10 mouse cellular contexts compared by ENCODE assay signal in genomic region chr15:99839910-99840309, GRCm38 (mm10). TPM values are rescaled to one million over a fixed set of nuclear protein-coding genes. Genes with fewer than 3 reads are reported as not detected.
DNase-seq lines count a peak whose midpoint lies in the region; ATAC-seq lines count a peak whose summit lies in the region.
"Had no signal": no experiment of that assay in that cellular context is flagged by ENCODE, and none has a peak within 500 bp of the region (broad histone marks: within the 10 kb centered on the region; RNA-seq: fewer than 3 reads in every experiment).

No protein-coding gene starts in this region.

- WGBS in forebrain, embryonic 11.5 days: 85% methylated on average over 2 of the region's 2 CpGs

- no peak for ATAC-seq in erythroblast, adult 5-6 weeks (replicated peaks; ENCODE audit: low FRiP score, poor library complexity, severe bottlenecking)
- no peak for ATAC-seq in forebrain, embryonic 11.5 days (replicated peaks; ENCODE audit: low FRiP score)

- H3K27ac ChIP-seq in forebrain, embryonic 11.5 days (ENCODE audit: low read depth, low read length): no peak overlapping the region
- H3K27ac ChIP-seq: embryonic facial prominence, embryonic 12.5 days; liver, embryonic 15.5 days had no signal

- no peak overlapping the region for H3K4me2 ChIP-seq in forebrain, embryonic 11.5 days (ENCODE audit: low read depth, low read length, severe bottlenecking)
- H3K4me2 ChIP-seq: embryonic facial prominence, embryonic 12.5 days; liver, embryonic 15.5 days had no signal

- no peaks in the 10 kb centered on the region for H3K27me3 ChIP-seq in forebrain, embryonic 11.5 days (ENCODE audit: control insufficient read depth, insufficient read depth, low read length)
- H3K27me3 ChIP-seq: embryonic facial prominence, embryonic 12.5 days; liver, embryonic 15.5 days had no signal

- H3K36me3 ChIP-seq in forebrain, embryonic 11.5 days (ENCODE audit: control insufficient read depth, insufficient read depth, low read length): no peaks in the 10 kb centered on the region; the same call in 1 of the 2 replicates
- H3K36me3 ChIP-seq: embryonic facial prominence, embryonic 12.5 days; liver, embryonic 15.5 days had no signal

- no peak overlapping the region for H3K9ac ChIP-seq in forebrain, embryonic 11.5 days (ENCODE audit: low read length)
- H3K9ac ChIP-seq: embryonic facial prominence, embryonic 12.5 days; liver, embryonic 15.5 days had no signal

- intact Hi-C loops in heart, postnatal 36 days (cut with DNase I): loop anchor here (1.0 kb wide), 1 partner anchor 64 kb away; no protein-coding TSS in a partner anchor

- no peak overlapping the region for H3K4me3 ChIP-seq in forebrain, embryonic 11.5 days (ENCODE audit: low read depth, low read length)
- H3K4me3 ChIP-seq: embryonic facial prominence, embryonic 12.5 days; liver, embryonic 15.5 days had no signal

- peak; percentile 46 to 47 for DNase-seq in cerebellum, postnatal 10 days
- no peak for DNase-seq in cerebellum, adult 8-10 months
- DNase-seq in R1 (ENCODE audit: low read depth, low spot score): peak; percentile 83
- peak; percentile 66 to 69 for DNase-seq in heart, postnatal 36 days
- DNase-seq in lung, postnatal 25 days (ENCODE audit: low spot score): peak; percentile 85
- DNase-seq in forebrain, embryonic 11.5 days (ENCODE audit: low spot score): no peak
- no peak for DNase-seq in layer of hippocampus, adult 11-12 months (ENCODE audit: low spot score)

- H3K4me1 ChIP-seq in forebrain, embryonic 11.5 days (replicated peaks; ENCODE audit: control insufficient read depth, insufficient read depth, low read length): no peaks in the 10 kb centered on the region
- H3K4me1 ChIP-seq: embryonic facial prominence, embryonic 12.5 days had no signal

- no peaks in the 10 kb centered on the region for H3K9me3 ChIP-seq in forebrain, embryonic 11.5 days (ENCODE audit: control insufficient read depth, low read length)
- H3K9me3 ChIP-seq: embryonic facial prominence, embryonic 12.5 days; liver, embryonic 15.5 days had no signal

RNA-seq across cellular contexts. Expression of gene Lima1, which starts 35.3 kb away (rescaled TPM):
- total RNA-seq in heart, postnatal 36 days (2021): 10 to 100 TPM; 19.9 to 21.0 TPM
- 1.9 and 2.9 TPM in 2 replicates for total RNA-seq in erythroblast, adult 5-6 weeks (2015; ENCODE audit: low replicate concordance)
- total RNA-seq in erythroblast, adult 5-6 weeks (2017; ENCODE audit: low replicate concordance): 2.8 and 4.7 TPM in 2 replicates
- polyA plus RNA-seq in forebrain, embryonic 11.5 days (2014; fragmentation: Nextera tagmentation; extraction: Ambion mirVana): 40.3 and 40.5 TPM in 2 replicates

Comparison
In these comparisons a context has a peak if more than half of its experiments do, and no peak if none do; other contexts are left out.
1. DNase-seq: peak in cerebellum, postnatal 10 days (2 of 2), R1 (single experiment), heart, postnatal 36 days (2 of 2) and lung, postnatal 25 days (single experiment); none in cerebellum, adult 8-10 months (single experiment), forebrain, embryonic 11.5 days (single experiment) and layer of hippocampus, adult 11-12 months (single experiment).